ENCODE assay signal across 12 mouse cellular contexts in the genomic region with DNA sequence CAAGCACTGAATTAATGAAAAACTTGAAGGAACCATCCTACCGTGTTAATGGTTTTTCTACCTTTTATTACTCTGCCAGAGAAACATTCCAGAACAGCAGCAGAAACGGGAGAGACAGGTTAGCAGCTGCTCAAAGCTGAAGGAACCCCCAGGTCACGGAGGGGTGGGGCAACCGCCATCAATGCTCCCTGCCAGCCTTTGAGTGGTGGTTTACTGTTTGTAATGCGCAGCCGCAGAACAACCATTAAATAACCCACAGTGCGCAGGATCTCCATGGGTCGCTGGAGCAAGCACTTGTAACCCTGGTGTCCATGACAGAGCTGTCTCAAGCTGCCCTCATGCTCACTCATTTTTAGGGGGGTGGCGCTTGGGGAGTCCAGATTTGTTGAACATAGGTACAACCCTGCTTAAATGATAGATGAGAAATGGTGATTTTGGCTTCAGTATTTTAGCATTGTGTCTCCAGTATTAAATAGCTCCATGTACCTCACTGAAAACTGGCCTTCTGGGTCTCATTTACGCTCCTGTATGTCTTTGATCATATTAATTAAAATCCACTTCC.
DNase-seq lines count a peak whose midpoint lies in the region; ATAC-seq and TF ChIP-seq lines count a peak whose summit lies in the region.
"Had no signal": no experiment of that assay in that cellular context is flagged by ENCODE, and none has a peak within 500 bp of the region (broad histone marks: within the 10 kb centered on the region; RNA-seq: fewer than 3 reads in every experiment).

No protein-coding gene starts in this region.

- H3K9me3 ChIP-seq in embryonic facial prominence, embryonic 14.5 days (ENCODE audit: control insufficient read depth, low read length), result no peaks in the 10 kb centered on the region
- 0 out of 2 replicates have a peak, but pooled peaks cover 2% of the 10 kb centered on the region for H3K9me3 ChIP-seq in hindbrain, embryonic 16.5 days (ENCODE audit: control insufficient read depth, low read length)
- H3K9me3 ChIP-seq in midbrain, postnatal 0 days (ENCODE audit: low read length), result no peaks in the 10 kb centered on the region
- no peaks in the 10 kb centered on the region for H3K9me3 ChIP-seq in heart, embryonic 10.5 days
- H3K9me3 ChIP-seq: heart, embryonic 13.5 days; intestine, embryonic 15.5 days; limb, embryonic 15.5 days; lung, embryonic 15.5 days had no signal

- WGBS in embryonic facial prominence, embryonic 14.5 days, result 60% methylated on average over 10 of the region's 10 CpGs
- 53% methylated on average over 10 of the region's 10 CpGs for WGBS in hindbrain, embryonic 16.5 days
- 60% methylated on average over 10 of the region's 10 CpGs for WGBS in midbrain, postnatal 0 days
- WGBS in thymus, adult 2 months, result 90% methylated on average over 10 of the region's 10 CpGs
- WGBS in heart, embryonic 10.5 days, result 81% methylated on average over 10 of the region's 10 CpGs

- no peak for ATAC-seq in embryonic facial prominence, embryonic 14.5 days (ENCODE audit: low read depth)
- no peak for ATAC-seq in hindbrain, embryonic 16.5 days
- no peak for ATAC-seq in midbrain, postnatal 0 days (ENCODE audit: low FRiP score)
- ATAC-seq: intestine, embryonic 15.5 days had no signal

- no peak overlapping the region for H3K4me3 ChIP-seq in embryonic facial prominence, embryonic 14.5 days (ENCODE audit: low read depth, low read length)
- H3K4me3 ChIP-seq in hindbrain, embryonic 16.5 days (ENCODE audit: low read length), result peak overlapping the region; percentile 19; the same call in 1 of the 2 replicates
- no peak overlapping the region for H3K4me3 ChIP-seq in midbrain, postnatal 0 days (ENCODE audit: low read depth, low read length)
- no peak overlapping the region for H3K4me3 ChIP-seq in thymus, adult 2 months (ENCODE audit: control insufficient read depth, insufficient read depth, low read length)
- no peak overlapping the region for H3K4me3 ChIP-seq in heart, embryonic 10.5 days
- H3K4me3 ChIP-seq: heart, embryonic 13.5 days; intestine, embryonic 15.5 days; limb, embryonic 15.5 days; lung, embryonic 15.5 days had no signal

- H3K4me2 ChIP-seq in embryonic facial prominence, embryonic 14.5 days (ENCODE audit: low read depth, low read length), result no peak overlapping the region
- peak overlapping the region; percentile 59 for H3K4me2 ChIP-seq in hindbrain, embryonic 16.5 days (ENCODE audit: low read length)
- H3K4me2 ChIP-seq in midbrain, postnatal 0 days (ENCODE audit: low read depth, low read length, poor library complexity, severe bottlenecking), result peak overlapping the region; percentile 62
- H3K4me2 ChIP-seq: intestine, embryonic 15.5 days; limb, embryonic 15.5 days; lung, embryonic 15.5 days had no signal

- H3K9ac ChIP-seq in embryonic facial prominence, embryonic 14.5 days (ENCODE audit: low read depth, low read length), result no peak overlapping the region
- no peak overlapping the region for H3K9ac ChIP-seq in hindbrain, embryonic 16.5 days (ENCODE audit: low read depth, low read length)
- no peak overlapping the region for H3K9ac ChIP-seq in midbrain, postnatal 0 days (replicated peaks; ENCODE audit: low read length, poor library complexity, severe bottlenecking)
- H3K9ac ChIP-seq: heart, embryonic 13.5 days; intestine, embryonic 15.5 days; limb, embryonic 15.5 days; lung, embryonic 15.5 days had no signal

- no peak for TF ChIP-seq POLR2A in thymus, adult 2 months (IDR thresholded peaks at IDR 0.05; ENCODE audit: control insufficient read depth, extremely low read depth, insufficient read depth, low read length, poor library complexity)

- DNase-seq in embryonic facial prominence, embryonic 14.5 days (ENCODE audit: low spot score), result peak; percentile 52
- DNase-seq in kidney, postnatal 25 days, result peak; percentile 55 to 79
- peak; percentile 61 for DNase-seq in midbrain, postnatal 0 days (ENCODE audit: low spot score)
- no peak for DNase-seq in B cell, adult 2 months
- no peak for DNase-seq in thymus, adult 2 months
- DNase-seq in cerebellum, adult 8-10 months, result no peak
- DNase-seq in heart, embryonic 10.5 days (ENCODE audit: low spot score), result no peak

- TF ChIP-seq CTCF in midbrain, postnatal 0 days (IDR thresholded peaks at IDR 0.05), result no peak
- TF ChIP-seq CTCF in thymus, adult 2 months (IDR thresholded peaks at IDR 0.05; ENCODE audit: borderline replicate concordance, control insufficient read depth, extremely low read depth, insufficient read depth, low read length, poor library complexity), result no peak

- H3K36me3 ChIP-seq in embryonic facial prominence, embryonic 14.5 days (ENCODE audit: control insufficient read depth, insufficient read depth, low read length), result no peaks in the 10 kb centered on the region
- H3K36me3 ChIP-seq in hindbrain, embryonic 16.5 days (ENCODE audit: control insufficient read depth, insufficient read depth, low read length), result no peaks in the 10 kb centered on the region
- H3K36me3 ChIP-seq in midbrain, postnatal 0 days (ENCODE audit: insufficient read depth, low read length), result no peaks in the 10 kb centered on the region
- H3K36me3 ChIP-seq in thymus, adult 2 months (ENCODE audit: control insufficient read depth, insufficient read depth, low read length), result no peaks in the 10 kb centered on the region
- no peaks in the 10 kb centered on the region for H3K36me3 ChIP-seq in heart, embryonic 10.5 days
- H3K36me3 ChIP-seq: heart, embryonic 13.5 days; intestine, embryonic 15.5 days; limb, embryonic 15.5 days; lung, embryonic 15.5 days had no signal

- H3K27me3 ChIP-seq in embryonic facial prominence, embryonic 14.5 days (replicated peaks; ENCODE audit: control insufficient read depth, insufficient read depth, low read length), result no peaks in the 10 kb centered on the region
- no peaks in the 10 kb centered on the region for H3K27me3 ChIP-seq in hindbrain, embryonic 16.5 days (replicated peaks; ENCODE audit: control insufficient read depth, insufficient read depth, low read length)
- H3K27me3 ChIP-seq in midbrain, postnatal 0 days (ENCODE audit: insufficient read depth, low read length), result no peaks in the 10 kb centered on the region
- no peaks in the 10 kb centered on the region; the same call in 1 of the 2 replicates for H3K27me3 ChIP-seq in thymus, adult 2 months (ENCODE audit: control insufficient read depth, insufficient read depth, low read length)
- no peaks in the 10 kb centered on the region for H3K27me3 ChIP-seq in heart, embryonic 10.5 days (ENCODE audit: insufficient read depth, poor library complexity, severe bottlenecking)
- H3K27me3 ChIP-seq: heart, embryonic 13.5 days; intestine, embryonic 15.5 days; limb, embryonic 15.5 days; lung, embryonic 15.5 days had no signal

- H3K27ac ChIP-seq in embryonic facial prominence, embryonic 14.5 days (replicated peaks; ENCODE audit: low read depth, low read length), result no peak overlapping the region
- H3K27ac ChIP-seq in hindbrain, embryonic 16.5 days (ENCODE audit: low read depth, low read length), result peak overlapping the region; percentile 42
- no peak overlapping the region for H3K27ac ChIP-seq in midbrain, postnatal 0 days (ENCODE audit: low read depth, low read length)
- no peak overlapping the region for H3K27ac ChIP-seq in thymus, adult 2 months (ENCODE audit: control insufficient read depth, insufficient read depth, low read length)
- no peak overlapping the region for H3K27ac ChIP-seq in heart, embryonic 10.5 days
- H3K27ac ChIP-seq: intestine, embryonic 15.5 days; limb, embryonic 15.5 days; lung, embryonic 15.5 days had no signal

- H3K4me1 ChIP-seq in embryonic facial prominence, embryonic 14.5 days (ENCODE audit: control insufficient read depth, insufficient read depth, low read length), result peaks cover 20% of the 10 kb centered on the region
- peaks cover 8% of the 10 kb centered on the region for H3K4me1 ChIP-seq in hindbrain, embryonic 16.5 days (ENCODE audit: control insufficient read depth, insufficient read depth, low read depth, low read length)
- no peaks in the 10 kb centered on the region; the same call in 1 of the 2 replicates for H3K4me1 ChIP-seq in midbrain, postnatal 0 days (ENCODE audit: insufficient read depth, low read length)
- no peaks in the 10 kb centered on the region for H3K4me1 ChIP-seq in thymus, adult 2 months (replicated peaks; ENCODE audit: control insufficient read depth, insufficient read depth, low read length)
- H3K4me1 ChIP-seq in heart, embryonic 10.5 days, result peaks cover 25% of the 10 kb centered on the region
- H3K4me1 ChIP-seq: intestine, embryonic 15.5 days had no signal

Comparison
In these comparisons a context has a peak if more than half of its experiments do, and no peak if none do; other contexts are left out.
1. DNase-seq: peak in embryonic facial prominence, embryonic 14.5 days (single experiment), kidney, postnatal 25 days (2 of 2) and midbrain, postnatal 0 days (single experiment); none in B cell, adult 2 months (0 of 2), thymus, adult 2 months (single experiment), cerebellum, adult 8-10 months (single experiment) and heart, embryonic 10.5 days (single experiment).